Mouse (Mus musculus): ENCODE measurements around the gene Arhgef33.
"Not testable (repeated sequence)": the region's sequence is repeated elsewhere in the genome, so short reads cannot be mapped to it uniquely, and the experiment has no call there.

Arhgef33 gene

GRCm38 (mm10) chr17:80307251-80307650 is at the start of gene Arhgef33:
Arhgef33 (plus strand) TSS chr17:80307407.
- no peak for DNase-seq (ENCODE audit: low spot score)

- no peak for DNase-seq (ENCODE audit: low spot score)
Measured at GRCm38 (mm10) chr17:80267065-80267464, 40.1 kb upstream of the Arhgef33 start.

GRCm38 (mm10) chr17:80268151-80268550 is 39.1 kb upstream of the Arhgef33 start:
- DNase-seq (ENCODE audit: low spot score), result no peak

GRCm38 (mm10) chr17:80270622-80271021 is 36.6 kb upstream of the Arhgef33 start:
- not testable (repeated sequence) for DNase-seq (ENCODE audit: low spot score)

- DNase-seq (ENCODE audit: low spot score), result no peak
Measured at GRCm38 (mm10) chr17:80278255-80278654, 29.0 kb upstream of the Arhgef33 start.

- DNase-seq (ENCODE audit: low spot score), result no peak
Measured at GRCm38 (mm10) chr17:80279340-80280070, 27.7 kb upstream of the Arhgef33 start.

- DNase-seq (ENCODE audit: low spot score), result no peak
Measured at GRCm38 (mm10) chr17:80284446-80284845, 22.8 kb upstream of the Arhgef33 start.

GRCm38 (mm10) chr17:80288012-80288411 is 19.2 kb upstream of the Arhgef33 start:
- DNase-seq (ENCODE audit: low spot score), result no peak

GRCm38 (mm10) chr17:80289280-80290073 is 17.7 kb upstream of the Arhgef33 start:
- no peak for DNase-seq (ENCODE audit: low spot score)

- peak; percentile 98 for DNase-seq (ENCODE audit: low spot score)
Measured at GRCm38 (mm10) chr17:80290074-80290657, 17.0 kb upstream of the Arhgef33 start, which contains the start of the genes Morn2 and Dhx57. Morn2 (plus strand) TSS chr17:80290203. Dhx57 (minus strand) TSS chr17:80290476.

- DNase-seq (ENCODE audit: low spot score), result peak; percentile 49
Measured at GRCm38 (mm10) chr17:80291148-80291547, 16.1 kb upstream of the Arhgef33 start.

- no peak for DNase-seq (ENCODE audit: low spot score)
Measured at GRCm38 (mm10) chr17:80295258-80295657, 11.9 kb upstream of the Arhgef33 start.

- DNase-seq (ENCODE audit: low spot score), result no peak
Measured at GRCm38 (mm10) chr17:80298844-80299243, 8.4 kb upstream of the Arhgef33 start.

- DNase-seq (ENCODE audit: low spot score), result no peak
Measured at GRCm38 (mm10) chr17:80311761-80312160, 4.6 kb downstream of the Arhgef33 start.

GRCm38 (mm10) chr17:80312405-80312804 is 5.2 kb downstream of the Arhgef33 start:
- no peak for DNase-seq (ENCODE audit: low spot score)

GRCm38 (mm10) chr17:80322228-80322627 is 15.0 kb downstream of the Arhgef33 start:
- no peak for DNase-seq (ENCODE audit: low spot score)

GRCm38 (mm10) chr17:80323015-80323414 is 15.8 kb downstream of the Arhgef33 start:
- DNase-seq (ENCODE audit: low spot score), result no peak

- no peak for DNase-seq (ENCODE audit: low spot score)
Measured at GRCm38 (mm10) chr17:80323658-80324057, 16.5 kb downstream of the Arhgef33 start.

- DNase-seq (ENCODE audit: low spot score), result no peak
Measured at GRCm38 (mm10) chr17:80324521-80324920, 17.3 kb downstream of the Arhgef33 start.

- no peak for DNase-seq (ENCODE audit: low spot score)
Measured at GRCm38 (mm10) chr17:80325456-80325855, 18.2 kb downstream of the Arhgef33 start.

GRCm38 (mm10) chr17:80326431-80326830 is 19.2 kb downstream of the Arhgef33 start:
- DNase-seq (ENCODE audit: low spot score), result no peak

- DNase-seq (ENCODE audit: low spot score), result no peak
Measured at GRCm38 (mm10) chr17:80332386-80332785, 25.2 kb downstream of the Arhgef33 start.

GRCm38 (mm10) chr17:80345277-80345676 is 38.1 kb downstream of the Arhgef33 start:
- no peak for DNase-seq (ENCODE audit: low spot score)

All from urinary bladder, postnatal 14 days (tissue).